Mouse (Mus musculus) neural tube, embryonic 13.5 days (tissue): Measurements from ENCODE around the gene Trim41. TPM values are rescaled to one million over a fixed set of nuclear protein-coding genes. Genes with fewer than 3 reads are reported as not detected.

Experiments
- ATAC-seq: fragments of 200-750 bp; cut with Nextera tagmentation; 2 replicates; pipeline ENCODE4 v1.8.0; 2017; ENCODE audit warnings: low read depth, mild to moderate bottlenecking, moderate TSS enrichment, moderate library complexity
- H3K27ac ChIP-seq: fragments of 300-500 bp; sonication (generic); replicated peaks from 2 replicates; pipeline ENCODE4 v1.5.1; 2015; ENCODE audit warnings: moderate library complexity, mild to moderate bottlenecking, inconsistent platforms
- H3K27me3 ChIP-seq: fragments of 300-500 bp; sonication (generic); 2 replicates; pipeline ENCODE4 v1.6.1; 2015; ENCODE audit warnings: mild to moderate bottlenecking, inconsistent platforms
- H3K36me3 ChIP-seq: fragments of 300-500 bp; sonication (generic); 2 replicates; pipeline ENCODE4 v1.6.1; 2015; ENCODE audit warnings: mild to moderate bottlenecking, inconsistent platforms
- H3K4me1 ChIP-seq: fragments of 300-500 bp; sonication (generic); replicated peaks from 2 replicates; pipeline ENCODE4 v1.6.1; 2015; ENCODE audit warnings: inconsistent platforms
- H3K4me2 ChIP-seq: fragments of 300-500 bp; sonication (generic); 2 replicates; pipeline ENCODE4 v1.6.1; 2015; ENCODE audit warnings: inconsistent platforms, mild to moderate bottlenecking, moderate library complexity
- H3K4me3 ChIP-seq: fragments of 300-500 bp; sonication (generic); 2 replicates; pipeline ENCODE4 v1.5.1; 2015; ENCODE audit warnings: mild to moderate bottlenecking, inconsistent platforms
- H3K9ac ChIP-seq: fragments of 300-500 bp; sonication (generic); 2 replicates; pipeline ENCODE4 v1.6.1; 2015; ENCODE audit warnings: moderate library complexity, mild to moderate bottlenecking, inconsistent platforms
- H3K9me3 ChIP-seq: fragments of 300-500 bp; sonication (generic); 2 replicates; pipeline ENCODE4 v1.6.1; 2016; ENCODE audit warnings: inconsistent platforms
- WGBS: fragments of 180-500 bp; shearing (Covaris S2); methylation state at CpG from one replicate; pipeline ENCODE4 v1.1.7; 2015; 5-methylcytosine and 5-hydroxymethylcytosine counted together
- polyA plus RNA-seq: library from polyadenylated mRNA; unstranded; fragments of >200 nt; fragmentation: Nextera tagmentation; extraction: Ambion mirVana; gene quantifications from 2 replicates; pipeline ENCODE4 v1.2.1, GENCODE M21; 2015

The Trim41 gene
- polyA plus RNA-seq, result 6.2 and 6.9 TPM in 2 replicates

DNA sequence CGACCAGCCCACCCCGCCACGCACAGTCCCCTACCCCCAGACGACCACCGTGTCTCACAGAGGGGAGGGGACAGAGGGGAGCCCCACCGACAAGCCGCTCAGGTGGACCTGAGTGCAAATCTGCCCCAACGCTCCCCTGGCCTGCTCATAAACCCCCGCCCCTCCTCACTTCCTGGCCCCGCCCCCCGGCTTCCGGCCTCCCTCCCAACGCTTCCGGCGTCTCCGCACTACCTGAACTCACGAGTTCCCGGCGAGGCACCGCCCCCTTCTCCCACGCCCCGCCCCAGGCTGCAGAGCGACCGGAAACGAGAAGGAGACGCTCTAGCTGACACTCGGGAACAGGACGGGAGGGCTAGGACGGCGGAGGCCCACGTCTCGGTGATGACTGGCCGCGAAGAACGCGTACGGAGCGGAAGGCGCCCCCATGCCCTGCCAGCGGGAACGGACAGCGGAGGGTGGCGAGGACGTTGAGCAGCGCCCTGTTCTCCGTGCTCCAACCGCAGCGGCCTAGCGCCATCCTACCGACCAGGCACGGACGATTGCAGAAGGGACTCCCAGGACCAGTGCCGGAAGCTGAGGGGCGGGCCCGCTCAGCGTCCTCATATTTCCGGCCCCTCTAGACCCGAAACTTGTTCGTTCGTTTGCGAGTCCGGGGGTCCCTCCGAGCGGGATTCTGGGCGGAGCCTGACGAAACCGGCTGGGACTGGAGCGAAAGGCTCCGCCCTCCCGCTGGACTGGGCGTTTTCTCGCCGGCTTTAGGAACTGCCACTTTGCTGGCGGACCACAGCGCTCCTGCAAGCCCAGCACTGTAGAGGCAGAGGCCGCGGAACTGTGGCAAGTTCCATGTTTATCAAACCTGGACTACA is at the start of gene Trim41:
Gene Trim41 (minus strand): TSS at position 554 of the 866 bp plus-strand sequence.
- ATAC-seq, result peak; percentile 98
- WGBS, result under 1% methylated on average over 76 of the region's 77 CpGs
- peak within 1 kb of the TSS; percentile 88 for H3K4me2 ChIP-seq
- H3K27me3 ChIP-seq, result 0 out of 2 replicates have a peak, but pooled peaks cover 3% of the 10 kb centered on the region
- peak within 1 kb of the TSS; percentile 92 for H3K9ac ChIP-seq
- peak within 1 kb of the TSS; percentile 75 for H3K4me3 ChIP-seq
- H3K4me1 ChIP-seq, result peaks cover 33% of the 10 kb centered on the region
- H3K36me3 ChIP-seq, result peaks cover 22% of the 10 kb centered on the region
- no peaks in the 10 kb centered on the region for H3K9me3 ChIP-seq
- H3K27ac ChIP-seq, result peak within 1 kb of the TSS; percentile 97

- Histone ChIP-seq H3K4me1 (peaks cover 8% of the 10 kb centered on the region), H3K4me2 (no peak overlapping the region), H3K9ac (no peak overlapping the region), H3K9me3 (no peaks in the 10 kb centered on the region), H3K36me3 (no peaks in the 10 kb centered on the region), H3K4me3 (no peak overlapping the region), H3K27me3 (peaks cover 3% of the 10 kb centered on the region), H3K27ac (no peak overlapping the region)
- ATAC-seq, result no peak
- WGBS, result 93% methylated on average over 9 of the region's 9 CpGs
Measured at GRCm38 (mm10) chr11:48866481-48866880, 49.3 kb upstream of the Trim41 start.

- Histone ChIP-seq H3K27me3 (peaks cover 19% of the 10 kb centered on the region), H3K36me3 (no peaks in the 10 kb centered on the region), H3K4me1 (peaks cover 1% of the 10 kb centered on the region; the same call in 1 of the 2 replicates), H3K9me3 (no peaks in the 10 kb centered on the region), H3K27ac (no peak overlapping the region), H3K9ac (no peak overlapping the region), H3K4me2 (no peak overlapping the region), H3K4me3 (no peak overlapping the region)
- no peak for ATAC-seq
- WGBS, result 83% methylated on average over 3 of the region's 3 CpGs
Measured at GRCm38 (mm10) chr11:48863808-48864207, 46.7 kb upstream of the Trim41 start.

- H3K4me3 ChIP-seq, result no peak overlapping the region
- no peak for ATAC-seq
- WGBS, result 90% methylated on average over 1 of the region's 1 CpGs
Measured at GRCm38 (mm10) chr11:48862784-48863319, 45.7 kb upstream of the Trim41 start.

GRCm38 (mm10) chr11:48859014-48859413 is 41.9 kb upstream of the Trim41 start:
- 0% methylated on average over 6 of the region's 6 CpGs for WGBS
- Histone ChIP-seq H3K27me3 (peaks cover 29% of the 10 kb centered on the region), H3K4me3 (peak overlapping the region; percentile 54)

More at GRCm38 (mm10) chr11:48862784-48863319, 45.7 kb upstream of the Trim41 start:
- H3K4me2 ChIP-seq, result no peak overlapping the region
- H3K9me3 ChIP-seq, result no peaks in the 10 kb centered on the region
- peaks cover 28% of the 10 kb centered on the region for H3K27me3 ChIP-seq
- peaks cover 11% of the 10 kb centered on the region for H3K4me1 ChIP-seq
- no peak overlapping the region for H3K9ac ChIP-seq
- no peaks in the 10 kb centered on the region for H3K36me3 ChIP-seq
- no peak overlapping the region for H3K27ac ChIP-seq

DNA sequence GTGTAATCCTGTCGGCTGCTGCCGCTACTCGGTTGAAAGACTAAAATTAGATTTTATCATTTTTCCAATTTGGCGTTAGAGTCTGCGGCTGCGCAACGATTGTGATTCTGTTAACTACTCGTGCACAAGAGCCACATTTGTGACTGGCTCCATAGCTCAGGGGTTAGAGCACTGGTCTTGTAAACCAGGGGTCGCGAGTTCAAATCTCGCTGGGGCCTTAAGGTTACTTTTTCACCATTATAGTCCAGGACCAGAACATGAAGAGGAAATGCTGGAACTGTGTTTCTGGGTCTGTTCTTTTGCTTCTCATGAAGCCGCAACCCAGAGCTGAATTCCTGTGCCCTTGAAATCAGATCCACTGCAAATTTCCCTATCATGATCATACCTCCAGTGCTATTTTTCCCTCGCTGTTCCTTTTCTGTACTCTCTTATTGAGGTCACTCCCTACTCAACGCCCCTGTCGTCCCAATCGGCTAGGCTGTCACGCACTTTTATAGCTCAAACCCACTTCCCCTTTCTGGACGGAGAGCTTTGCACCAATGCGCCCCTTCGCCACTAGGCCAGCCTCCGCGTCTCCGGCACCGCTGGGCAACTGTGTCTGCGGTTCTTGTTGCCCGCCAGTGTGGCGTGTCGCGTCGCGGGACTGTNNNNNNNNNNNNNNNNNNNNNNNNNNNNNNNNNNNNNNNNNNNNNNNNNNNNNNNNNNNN is 36.5 kb upstream of the Trim41 start:
- H3K4me2 ChIP-seq, result peak overlapping the region; percentile 83
- H3K4me3 ChIP-seq, result peak overlapping the region; percentile 54
- under 1% methylated on average over 31 of the region's 31 CpGs for WGBS

More at GRCm38 (mm10) chr11:48859014-48859413, 41.9 kb upstream of the Trim41 start:
- ATAC-seq, result no peak
- H3K9ac ChIP-seq, result no peak overlapping the region
- peaks cover 25% of the 10 kb centered on the region for H3K4me1 ChIP-seq
- no peak overlapping the region for H3K27ac ChIP-seq
- peak overlapping the region; percentile 83 for H3K4me2 ChIP-seq
- no peaks in the 10 kb centered on the region for H3K36me3 ChIP-seq
- no peaks in the 10 kb centered on the region for H3K9me3 ChIP-seq

DNA sequence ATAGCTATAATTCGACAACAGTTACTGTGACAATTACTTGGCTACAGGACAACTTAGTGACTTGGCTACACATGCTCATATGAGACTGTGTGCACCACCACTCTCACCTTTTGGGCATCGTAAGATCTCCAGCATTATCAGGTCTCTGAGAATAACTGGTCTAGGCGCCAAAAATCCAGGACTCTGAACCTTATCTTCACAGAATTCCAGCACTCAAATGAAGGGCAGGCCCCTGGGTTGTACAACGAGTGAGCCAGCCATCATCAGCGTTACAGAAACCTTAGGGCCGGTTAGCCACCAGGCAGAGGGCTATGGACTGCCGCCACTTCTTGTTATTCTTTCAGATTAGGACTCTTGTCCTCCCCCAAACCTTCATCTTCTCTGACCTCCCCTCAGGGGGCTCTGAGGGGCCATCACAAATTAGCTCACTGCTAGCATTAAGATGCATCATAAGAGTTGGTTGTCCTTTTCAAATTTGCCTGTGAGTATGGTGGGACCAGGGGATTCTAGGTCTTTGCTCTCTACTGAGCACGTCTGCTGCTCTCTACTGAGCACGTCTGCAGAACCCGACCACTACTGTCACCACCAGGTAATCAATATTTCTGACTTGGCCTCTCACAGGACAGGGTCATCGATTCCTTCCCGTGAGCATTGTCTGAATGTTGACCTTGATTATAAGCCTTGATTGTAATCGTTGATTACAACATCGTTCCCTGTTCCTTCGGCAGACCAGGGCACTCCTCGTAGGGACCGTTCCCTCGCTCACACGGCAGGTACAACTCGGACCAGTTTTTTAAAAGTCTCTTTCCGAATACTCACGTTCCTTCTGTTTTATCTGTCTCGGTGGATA is 35.7 kb upstream of the Trim41 start:
- ATAC-seq, result peak; percentile 19
- H3K9me3 ChIP-seq, result no peaks in the 10 kb centered on the region
- peaks cover 16% of the 10 kb centered on the region for H3K27me3 ChIP-seq
- H3K4me1 ChIP-seq, result peaks cover 27% of the 10 kb centered on the region
- 8% methylated on average over 23 of the region's 23 CpGs for WGBS
- H3K9ac ChIP-seq, result peak overlapping the region; percentile 69
- H3K27ac ChIP-seq, result peak overlapping the region; percentile 15; the same call in 1 of the 2 replicates
- peak overlapping the region; percentile 83 for H3K4me2 ChIP-seq
- no peaks in the 10 kb centered on the region for H3K36me3 ChIP-seq
- peak overlapping the region; percentile 54 for H3K4me3 ChIP-seq

More for the DNA sequence above, 36.5 kb upstream of the Trim41 start:
- Histone ChIP-seq H3K36me3 (no peaks in the 10 kb centered on the region), H3K9ac (peak overlapping the region; percentile 69), H3K9me3 (no peaks in the 10 kb centered on the region), H3K27ac (0 out of 2 replicates have a peak overlapping the region, but pooled peaks have one; percentile 23), H3K4me1 (peaks cover 35% of the 10 kb centered on the region), H3K27me3 (peaks cover 20% of the 10 kb centered on the region)
- ATAC-seq, result peak; percentile 59

- H3K36me3 ChIP-seq, result no peaks in the 10 kb centered on the region
- H3K9ac ChIP-seq, result peak overlapping the region; percentile 69; the same call in 1 of the 2 replicates
- peaks cover 15% of the 10 kb centered on the region for H3K27me3 ChIP-seq
- no peak for ATAC-seq
- H3K27ac ChIP-seq, result 0 out of 2 replicates have a peak overlapping the region, but pooled peaks have one; percentile 15
- WGBS, result 77% methylated on average over 4 of the region's 4 CpGs
- peak overlapping the region; percentile 83 for H3K4me2 ChIP-seq
- H3K4me3 ChIP-seq, result peak overlapping the region; percentile 54; the same call in 1 of the 2 replicates
- H3K4me1 ChIP-seq, result peaks cover 23% of the 10 kb centered on the region
- H3K9me3 ChIP-seq, result no peaks in the 10 kb centered on the region
Measured at GRCm38 (mm10) chr11:48852190-48852589, 35.0 kb upstream of the Trim41 start.

- ATAC-seq, result no peak
- Histone ChIP-seq H3K4me3 (no peak overlapping the region), H3K9ac (no peak overlapping the region), H3K4me1 (peaks cover 23% of the 10 kb centered on the region), H3K27ac (no peak overlapping the region), H3K9me3 (no peaks in the 10 kb centered on the region), H3K4me2 (no peak overlapping the region), H3K36me3 (no peaks in the 10 kb centered on the region), H3K27me3 (peaks cover 15% of the 10 kb centered on the region)
- WGBS, result 80% methylated on average over 4 of the region's 4 CpGs
Measured at GRCm38 (mm10) chr11:48851270-48851995, 34.3 kb upstream of the Trim41 start.

DNA sequence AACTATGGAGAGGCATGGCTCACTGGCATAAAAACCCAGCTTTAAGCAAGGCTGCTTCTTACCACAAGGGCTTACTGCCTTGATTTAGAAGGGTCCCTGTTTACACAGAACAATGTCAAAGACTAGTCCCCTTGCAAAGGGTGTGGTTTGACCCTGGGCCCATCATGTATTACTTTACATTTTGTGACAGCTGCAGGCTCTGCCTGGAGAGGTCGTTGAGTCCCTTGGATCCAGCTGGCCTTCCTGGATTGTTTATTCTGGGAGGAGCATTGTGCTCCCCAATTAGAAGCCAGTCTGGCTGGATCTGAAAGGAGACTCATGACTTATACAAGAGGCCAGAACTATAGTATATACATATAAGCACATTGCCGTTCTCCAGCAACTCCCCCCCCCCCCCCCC is 33.1 kb upstream of the Trim41 start:
- Histone ChIP-seq H3K9ac (no peak overlapping the region), H3K4me1 (peaks cover 23% of the 10 kb centered on the region), H3K27me3 (peaks cover 22% of the 10 kb centered on the region), H3K4me2 (no peak overlapping the region), H3K36me3 (no peaks in the 10 kb centered on the region), H3K9me3 (no peaks in the 10 kb centered on the region), H3K27ac (no peak overlapping the region), H3K4me3 (no peak overlapping the region)
- 32% methylated on average over 2 of the region's 2 CpGs for WGBS
- ATAC-seq, result no peak
